Mouse (Mus musculus) heart, embryonic 10.5 days (tissue): ENCODE results near the gene Olfr1402. TPM values are rescaled to one million over a fixed set of nuclear protein-coding genes. Genes with fewer than 3 reads are reported as not detected.

ENCODE experiments used
- DNase-seq: peaks from one replicate; pipeline ENCODE4 v3.0.0-alpha.2; 2017; ENCODE audit warnings: low spot score
- H3K27ac ChIP-seq: fragments of 300-500 bp; sonication (generic); 2 replicates; pipeline ENCODE4 v1.5.1; 2016; ENCODE audit warnings: mild to moderate bottlenecking
- H3K27me3 ChIP-seq: fragments of 300-500 bp; sonication (generic); 2 replicates; pipeline ENCODE4 v1.6.1; 2016; ENCODE audit warnings: mild to moderate bottlenecking; ENCODE audit not compliant: poor library complexity, insufficient read depth, severe bottlenecking
- H3K36me3 ChIP-seq: fragments of 300-500 bp; sonication (generic); 2 replicates; pipeline ENCODE4 v1.6.1; 2016; ENCODE audit warnings: mild to moderate bottlenecking, moderate library complexity
- H3K4me1 ChIP-seq: fragments of 300-500 bp; sonication (generic); 2 replicates; pipeline ENCODE4 v1.6.1; 2016; ENCODE audit warnings: mild to moderate bottlenecking
- H3K4me3 ChIP-seq: fragments of 300-500 bp; sonication (generic); 2 replicates; pipeline ENCODE4 v1.5.1; 2016; ENCODE audit warnings: mild to moderate bottlenecking, moderate library complexity
- H3K9me3 ChIP-seq: fragments of 300-500 bp; sonication (generic); 2 replicates; pipeline ENCODE4 v1.6.1; 2016; ENCODE audit warnings: mild to moderate bottlenecking, moderate library complexity
- WGBS: fragments of 180-500 bp; shearing (Covaris S2); methylation state at CpG from one replicate; pipeline ENCODE4 v1.1.7; 2016; 5-methylcytosine and 5-hydroxymethylcytosine counted together
- polyA plus RNA-seq: library from polyadenylated mRNA; unstranded; fragments of >200 nt; fragmentation: Nextera tagmentation; extraction: Ambion mirVana; gene quantifications from 2 replicates; pipeline ENCODE4 v1.2.1, GENCODE M21; 2016

Gene Olfr1402
- polyA plus RNA-seq: not detected in 2 replicates

DNA sequence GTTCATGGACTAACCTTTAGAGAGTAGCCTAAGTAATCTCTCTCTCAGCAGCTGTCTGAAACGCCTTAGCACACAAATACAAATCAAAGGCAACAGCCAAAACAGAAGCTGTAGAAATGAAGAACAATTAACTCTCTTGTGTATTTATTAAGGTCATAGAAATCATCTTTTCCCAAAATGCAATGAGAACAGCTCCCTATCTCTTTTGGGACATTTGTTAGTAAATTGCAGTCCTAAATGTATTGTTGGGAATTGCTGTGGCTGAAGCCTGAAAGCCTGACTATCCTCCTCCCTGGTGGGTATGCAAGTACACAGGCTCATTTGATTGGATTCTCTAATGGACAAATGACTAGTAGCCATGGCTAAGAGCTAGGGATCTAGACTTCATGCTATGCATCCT is at the start of gene Olfr1402:
Gene Olfr1402 (minus strand): TSS at position 101 of the 400 bp plus-strand sequence.
- H3K27ac ChIP-seq: no peak within 1 kb of the TSS
- H3K36me3 ChIP-seq: no peaks in the 10 kb centered on the region
- WGBS: 70% methylated on average over 1 of the region's 1 CpGs
- no peaks in the 10 kb centered on the region for H3K4me1 ChIP-seq
- no peaks in the 10 kb centered on the region for H3K9me3 ChIP-seq
- H3K27me3 ChIP-seq: no peaks in the 10 kb centered on the region
- H3K4me3 ChIP-seq: no peak within 1 kb of the TSS
- DNase-seq: no peak

DNA sequence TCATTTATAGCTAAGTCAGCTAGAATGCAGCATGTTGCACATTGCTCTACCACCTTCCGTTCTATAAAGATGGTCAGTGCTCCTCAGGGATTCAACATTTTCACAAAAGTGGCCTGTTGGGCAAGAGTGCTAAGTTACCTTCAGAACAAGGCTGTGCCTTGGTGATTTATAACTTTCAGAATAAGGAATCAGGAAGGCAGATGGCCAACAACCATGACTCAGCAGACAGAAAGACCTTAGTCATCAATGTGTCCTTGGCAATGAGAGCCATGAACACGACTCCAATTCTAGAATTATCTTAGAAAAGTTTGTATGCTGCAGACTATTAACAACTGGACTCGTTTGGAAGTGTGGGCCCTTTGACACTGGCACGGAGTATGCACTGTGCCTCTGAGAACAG is 33.5 kb upstream of the Olfr1402 start:
- H3K4me3 ChIP-seq: no peak overlapping the region
- H3K36me3 ChIP-seq: no peaks in the 10 kb centered on the region
- no peak for DNase-seq
- H3K27ac ChIP-seq: no peak overlapping the region
- H3K9me3 ChIP-seq: no peaks in the 10 kb centered on the region
- H3K4me1 ChIP-seq: no peaks in the 10 kb centered on the region
- 79% methylated on average over 4 of the region's 4 CpGs for WGBS
- H3K27me3 ChIP-seq: no peaks in the 10 kb centered on the region

DNA sequence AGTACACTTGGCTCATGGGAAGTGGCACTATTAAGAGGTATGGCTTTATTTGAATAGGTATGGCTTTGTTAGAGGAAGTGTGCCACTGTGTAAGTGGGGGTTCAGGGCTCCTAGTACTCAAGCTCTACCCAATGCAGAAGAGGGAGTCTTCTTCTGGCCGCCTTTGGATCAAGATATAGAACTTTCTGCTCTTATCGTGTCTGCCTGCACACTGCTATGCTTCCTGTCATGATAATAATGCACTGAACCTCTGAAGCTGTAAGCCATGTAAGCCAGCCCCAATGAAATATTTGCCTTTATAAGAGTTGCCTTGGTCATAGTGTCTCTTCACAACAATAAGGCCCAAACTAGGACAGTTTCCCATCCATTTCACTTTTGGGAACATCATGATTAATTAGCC is 16.8 kb upstream of the Olfr1402 start:
- no peak for DNase-seq
- H3K27ac ChIP-seq: no peak overlapping the region
- H3K4me3 ChIP-seq: no peak overlapping the region
- WGBS: 87% methylated on average over 2 of the region's 2 CpGs
- H3K4me1 ChIP-seq: no peaks in the 10 kb centered on the region
- H3K27me3 ChIP-seq: no peaks in the 10 kb centered on the region
- H3K36me3 ChIP-seq: no peaks in the 10 kb centered on the region
- H3K9me3 ChIP-seq: no peaks in the 10 kb centered on the region

DNA sequence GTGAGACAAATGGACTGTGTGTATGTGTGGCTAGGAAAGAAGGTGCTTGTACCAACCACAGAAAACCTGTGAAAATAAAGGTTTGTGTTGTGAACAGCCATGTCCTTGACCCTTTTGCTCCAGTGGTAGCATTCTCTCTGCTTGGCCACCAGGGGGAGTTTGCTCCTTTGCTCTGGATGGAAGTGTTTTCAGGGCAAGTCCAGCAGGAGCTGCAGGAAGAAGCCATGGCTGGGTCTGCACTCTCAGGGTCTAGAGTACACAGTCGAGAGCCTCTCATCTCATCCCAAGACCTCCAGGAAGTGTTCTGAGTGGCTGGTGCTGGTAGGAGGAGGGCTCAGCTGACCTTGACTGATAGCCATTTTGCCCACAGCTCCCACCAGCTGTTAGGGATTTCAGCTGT is 27.5 kb downstream of the Olfr1402 start:
- H3K4me3 ChIP-seq: no peak overlapping the region
- 26% methylated on average over 1 of the region's 1 CpGs for WGBS
- DNase-seq: no peak
- H3K36me3 ChIP-seq: no peaks in the 10 kb centered on the region
- no peaks in the 10 kb centered on the region for H3K27me3 ChIP-seq
- H3K9me3 ChIP-seq: no peaks in the 10 kb centered on the region
- no peaks in the 10 kb centered on the region for H3K4me1 ChIP-seq
- no peak overlapping the region for H3K27ac ChIP-seq

DNA sequence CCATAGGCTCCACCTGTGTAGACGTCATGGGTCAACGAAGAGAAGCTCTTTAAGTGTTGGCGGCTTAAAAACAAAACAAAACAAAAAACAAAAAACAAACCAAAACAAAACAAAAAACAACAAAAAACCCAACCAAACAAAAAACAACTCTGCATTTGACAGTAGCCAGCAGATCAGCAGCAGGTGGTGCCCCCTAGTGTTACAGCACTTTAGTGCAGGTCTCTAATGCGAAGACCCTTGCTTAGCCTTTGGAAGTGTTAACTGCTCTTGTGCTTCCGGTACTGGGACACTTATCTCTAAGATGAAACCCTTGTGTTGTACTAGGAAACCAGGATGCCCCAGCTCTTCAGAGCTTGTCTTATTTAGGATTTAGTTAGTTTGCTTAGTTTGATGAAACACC is 28.7 kb downstream of the Olfr1402 start:
- 62% methylated on average over 5 of the region's 5 CpGs for WGBS
- Histone ChIP-seq H3K27ac (no peak overlapping the region), H3K36me3 (no peaks in the 10 kb centered on the region), H3K4me1 (no peaks in the 10 kb centered on the region), H3K27me3 (no peaks in the 10 kb centered on the region), H3K4me3 (no peak overlapping the region), H3K9me3 (no peaks in the 10 kb centered on the region)
- DNase-seq: no peak

DNA sequence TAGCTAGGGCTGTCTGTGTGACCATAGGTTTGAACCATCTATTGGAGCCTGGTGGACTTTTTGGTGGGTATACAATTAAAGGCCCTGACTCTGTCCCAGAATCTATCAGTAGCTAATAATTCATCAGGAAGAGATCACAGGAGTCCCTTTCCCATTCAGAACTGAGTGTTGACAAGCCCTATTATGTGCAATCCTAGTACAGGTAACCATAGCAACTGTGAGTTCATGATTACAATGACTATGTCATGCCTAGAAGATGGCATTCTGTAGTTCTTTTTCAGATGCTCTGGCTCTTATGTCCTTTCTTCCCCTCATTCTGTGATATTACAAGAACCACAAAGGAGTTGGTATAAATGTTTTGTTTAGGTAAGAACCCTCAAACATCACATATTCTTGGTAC is 51.4 kb downstream of the Olfr1402 start:
- H3K27ac ChIP-seq: no peak overlapping the region
- no peaks in the 10 kb centered on the region for H3K27me3 ChIP-seq
- H3K36me3 ChIP-seq: no peaks in the 10 kb centered on the region
- DNase-seq: no peak
- no peaks in the 10 kb centered on the region for H3K4me1 ChIP-seq
- no peak overlapping the region for H3K4me3 ChIP-seq
- no peaks in the 10 kb centered on the region for H3K9me3 ChIP-seq

DNA sequence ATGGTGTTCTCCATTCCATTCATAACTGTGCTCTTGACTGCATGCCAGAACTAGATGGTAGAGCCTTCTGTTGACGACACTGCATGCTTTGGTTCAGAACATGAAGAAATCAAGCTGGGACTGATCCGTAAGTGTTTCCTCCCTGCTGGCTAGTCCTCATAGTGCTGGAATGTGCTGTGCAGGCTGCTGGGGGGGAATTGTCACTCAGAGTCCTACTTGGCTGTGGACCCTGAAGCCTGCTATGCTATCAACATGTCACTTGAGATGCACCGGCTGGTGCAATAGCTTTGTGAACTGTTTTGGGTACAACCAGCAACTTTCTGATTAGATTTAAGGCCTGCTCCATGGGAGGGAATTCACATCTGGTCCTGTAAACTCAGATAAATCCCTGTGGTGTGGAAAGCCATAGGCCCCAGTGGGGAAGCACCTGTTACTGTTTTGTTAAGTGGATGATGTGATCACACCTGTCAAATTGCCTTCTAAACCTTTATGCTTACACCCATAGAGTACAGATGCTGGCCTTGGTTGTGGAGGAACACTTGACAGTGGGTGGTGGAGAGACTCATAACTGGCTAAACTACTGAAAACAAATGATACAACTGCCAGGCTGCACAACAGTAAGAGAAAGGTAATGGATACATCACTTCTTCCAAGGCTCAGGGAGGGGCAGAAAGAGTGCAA is 58.3 kb downstream of the Olfr1402 start:
- Histone ChIP-seq H3K4me1 (0 out of 2 replicates have a peak, but pooled peaks cover 5% of the 10 kb centered on the region), H3K9me3 (no peaks in the 10 kb centered on the region), H3K4me3 (no peak overlapping the region), H3K27me3 (no peaks in the 10 kb centered on the region), H3K27ac (no peak overlapping the region), H3K36me3 (no peaks in the 10 kb centered on the region)
- WGBS: 38% methylated on average over 3 of the region's 3 CpGs
- DNase-seq: no peak

DNA sequence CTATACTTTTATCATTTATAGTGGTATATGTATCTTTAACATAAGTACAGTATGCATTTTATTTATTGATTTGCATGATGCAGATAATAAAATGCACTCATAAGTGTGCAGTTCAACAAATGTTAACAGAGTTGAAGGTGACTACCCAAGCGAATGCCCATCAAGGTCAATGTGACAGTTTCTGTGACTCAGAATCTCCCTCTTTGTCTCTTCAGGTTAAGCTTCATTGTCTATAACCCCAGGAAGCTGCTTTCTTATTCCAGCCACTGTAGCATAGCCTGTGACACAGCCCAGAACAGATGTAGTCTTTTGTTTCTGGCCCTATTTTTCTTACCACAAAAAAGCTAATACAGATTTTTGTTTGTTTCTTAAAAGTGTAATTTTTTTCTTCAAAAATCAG is 63.4 kb downstream of the Olfr1402 start:
- Histone ChIP-seq H3K36me3 (no peaks in the 10 kb centered on the region), H3K27me3 (no peaks in the 10 kb centered on the region), H3K27ac (no peak overlapping the region), H3K9me3 (no peaks in the 10 kb centered on the region), H3K4me3 (no peak overlapping the region), H3K4me1 (0 out of 2 replicates have a peak, but pooled peaks cover 2% of the 10 kb centered on the region)
- no peak for DNase-seq
- WGBS: 79% methylated on average over 1 of the region's 1 CpGs

Other genes starting within 250 kb of the Olfr1402 start
- 37.2 and 45.9 TPM in 2 replicates for gene Bcl9, start 124.1 kb downstream of the Olfr1402 start, polyA plus RNA-seq
- 21.7 and 22.8 TPM in 2 replicates for gene Chd1l, start 188.2 kb upstream of the Olfr1402 start, polyA plus RNA-seq
- gene Fmo5, start 206.8 kb upstream of the Olfr1402 start, polyA plus RNA-seq: 1.9 and 3.2 TPM in 2 replicates
- 16.2 and 25.6 TPM in 2 replicates for gene Prkab2, start 236.2 kb upstream of the Olfr1402 start, polyA plus RNA-seq